Mouse (Mus musculus) neural tube, embryonic 12.5 days (tissue): ENCODE measurements around the gene Erlin1. TPM values are rescaled to one million over a fixed set of nuclear protein-coding genes. Genes with fewer than 3 reads are reported as not detected.

Experiments used
- ATAC-seq: fragments of 200-750 bp; cut with Nextera tagmentation; 2 replicates; pipeline ENCODE4 v1.8.0; 2017; ENCODE audit warnings: low read depth, mild to moderate bottlenecking, moderate TSS enrichment, moderate library complexity; ENCODE audit not compliant: low FRiP score
- H3K27ac ChIP-seq: fragments of 300-500 bp; sonication (generic); 2 replicates; pipeline ENCODE4 v1.5.1; 2016
- H3K27me3 ChIP-seq: fragments of 300-500 bp; sonication (generic); replicated peaks from 2 replicates; pipeline ENCODE4 v1.6.1; 2016; ENCODE audit warnings: mild to moderate bottlenecking
- H3K36me3 ChIP-seq: fragments of 300-500 bp; sonication (generic); 2 replicates; pipeline ENCODE4 v1.6.1; 2016; ENCODE audit warnings: mild to moderate bottlenecking
- H3K4me1 ChIP-seq: fragments of 300-500 bp; sonication (generic); 2 replicates; pipeline ENCODE4 v1.6.1; 2016
- H3K4me2 ChIP-seq: fragments of 300-500 bp; sonication (generic); replicated peaks from 2 replicates; pipeline ENCODE4 v1.6.1; 2016; ENCODE audit warnings: mild to moderate bottlenecking
- H3K4me3 ChIP-seq: fragments of 300-500 bp; sonication (generic); 2 replicates; pipeline ENCODE4 v1.5.1; 2016
- H3K9ac ChIP-seq: fragments of 300-500 bp; sonication (generic); 2 replicates; pipeline ENCODE4 v1.6.1; 2016; ENCODE audit warnings: mild to moderate bottlenecking
- H3K9me3 ChIP-seq: fragments of 300-500 bp; sonication (generic); 2 replicates; pipeline ENCODE4 v1.6.1; 2016; ENCODE audit warnings: mild to moderate bottlenecking
- WGBS: fragments of 180-500 bp; shearing (Covaris S2); methylation state at CpG from one replicate; pipeline ENCODE4 v1.1.7; 2016; 5-methylcytosine and 5-hydroxymethylcytosine counted together
- polyA plus RNA-seq: library from polyadenylated mRNA; unstranded; fragments of >200 nt; fragmentation: Nextera tagmentation; extraction: Ambion mirVana; gene quantifications from 2 replicates; pipeline ENCODE4 v1.2.1, GENCODE M21; 2016

Erlin1 gene
- polyA plus RNA-seq, result 18.4 and 20.6 TPM in 2 replicates

- no peaks in the 10 kb centered on the region for H3K27me3 ChIP-seq
- peak within 1 kb of the TSS; percentile 88 for H3K4me2 ChIP-seq
- H3K4me3 ChIP-seq, result peak within 1 kb of the TSS; percentile 66
- no peaks in the 10 kb centered on the region for H3K9me3 ChIP-seq
- peak; percentile 92 for ATAC-seq
- H3K36me3 ChIP-seq, result no peaks in the 10 kb centered on the region; the same call in 1 of the 2 replicates
- no peak within 1 kb of the TSS for H3K27ac ChIP-seq
- H3K9ac ChIP-seq, result peak within 1 kb of the TSS; percentile 76
- 0 out of 2 replicates have a peak, but pooled peaks cover 12% of the 10 kb centered on the region for H3K4me1 ChIP-seq
- WGBS, result under 1% methylated on average over 75 of the region's 75 CpGs
Measured at GRCm38 (mm10) chr19:44069121-44069913, at the start of gene Erlin1. Erlin1 (minus strand) TSS chr19:44069785.

GRCm38 (mm10) chr19:44117793-44118192 lies 48.2 kb upstream of the Erlin1 start:
- Histone ChIP-seq H3K9ac (no peak overlapping the region), H3K4me2 (no peak overlapping the region), H3K36me3 (peaks cover 83% of the 10 kb centered on the region), H3K4me3 (no peak overlapping the region), H3K27me3 (no peaks in the 10 kb centered on the region), H3K4me1 (no peaks in the 10 kb centered on the region), H3K27ac (no peak overlapping the region), H3K9me3 (no peaks in the 10 kb centered on the region)
- no peak for ATAC-seq

DNA sequence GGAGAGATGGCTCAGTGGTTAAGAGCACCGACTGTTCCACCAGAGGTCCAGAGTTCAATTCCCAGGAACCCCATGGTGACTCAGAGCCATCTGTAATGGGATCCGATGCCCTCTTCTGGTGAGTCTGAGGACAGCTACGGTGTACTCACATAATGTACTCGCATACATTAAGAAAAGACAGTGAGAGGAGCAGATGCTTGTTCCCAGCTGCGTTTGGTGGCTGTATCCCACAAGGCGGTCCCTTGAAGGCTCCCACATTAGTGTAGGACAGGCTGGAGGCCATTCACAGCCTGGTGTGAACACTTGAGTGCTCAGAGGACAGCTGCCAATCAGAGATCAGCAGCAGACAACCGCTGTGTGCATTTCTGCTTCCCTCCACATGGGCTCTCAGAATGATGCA lies 42.1 kb upstream of the Erlin1 start:
- Histone ChIP-seq H3K4me1 (0 out of 2 replicates have a peak, but pooled peaks cover 4% of the 10 kb centered on the region), H3K9me3 (no peaks in the 10 kb centered on the region), H3K27me3 (no peaks in the 10 kb centered on the region), H3K4me3 (no peak overlapping the region), H3K9ac (no peak overlapping the region), H3K27ac (no peak overlapping the region), H3K36me3 (peaks cover 62% of the 10 kb centered on the region), H3K4me2 (no peak overlapping the region)
- peak; percentile 21; the same call in 1 of the 2 replicates for ATAC-seq
- WGBS, result 55% methylated on average over 7 of the region's 7 CpGs

DNA sequence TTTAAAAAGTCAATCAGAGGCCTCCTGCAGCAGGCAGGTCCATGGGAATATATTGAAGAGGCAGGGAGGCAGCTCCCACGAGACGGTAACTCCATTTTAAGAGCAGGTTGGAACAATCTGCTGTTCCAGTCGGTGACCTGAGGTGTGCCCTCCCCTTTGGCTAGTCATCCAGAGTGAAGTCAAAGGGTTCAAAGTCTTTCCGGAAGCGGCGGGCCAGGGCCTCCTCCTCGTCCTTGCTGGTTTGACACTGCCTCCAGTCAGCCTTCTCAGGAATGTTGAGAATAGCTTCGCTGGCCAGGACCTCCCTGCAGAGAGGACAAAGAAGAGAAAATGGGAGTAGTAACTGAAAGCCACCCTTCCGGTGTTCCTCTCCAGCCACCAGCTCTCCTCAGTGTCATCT lies 40.8 kb upstream of the Erlin1 start:
- no peaks in the 10 kb centered on the region for H3K27me3 ChIP-seq

DNA sequence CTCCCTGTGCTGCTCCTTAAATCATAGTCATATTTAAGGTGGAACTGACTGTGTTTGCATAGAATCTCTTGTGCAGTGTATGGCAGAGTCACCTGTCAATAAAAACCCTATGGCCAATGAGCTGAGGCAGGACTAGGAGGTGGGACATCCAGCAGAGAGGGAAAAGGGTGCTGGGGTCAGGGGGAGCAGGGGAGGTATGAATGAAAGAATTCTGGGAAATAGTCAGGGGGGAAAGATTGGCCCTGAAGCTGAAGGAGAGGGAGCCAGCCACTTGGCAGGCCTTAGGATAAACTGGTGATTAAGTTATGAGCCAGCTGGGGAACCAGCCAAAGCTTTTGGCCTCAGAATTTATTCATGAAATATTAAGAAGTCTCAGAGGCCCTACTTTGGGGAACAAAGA lies 39.4 kb upstream of the Erlin1 start:
- Histone ChIP-seq H3K36me3 (peaks cover 42% of the 10 kb centered on the region), H3K9me3 (no peaks in the 10 kb centered on the region), H3K9ac (no peak overlapping the region), H3K4me3 (no peak overlapping the region), H3K4me1 (peaks cover 17% of the 10 kb centered on the region), H3K27me3 (no peaks in the 10 kb centered on the region), H3K27ac (no peak overlapping the region), H3K4me2 (no peak overlapping the region)
- ATAC-seq, result no peak

More for the DNA sequence above, 40.8 kb upstream of the Erlin1 start:
- ATAC-seq, result no peak
- Histone ChIP-seq H3K9me3 (no peaks in the 10 kb centered on the region), H3K27ac (no peak overlapping the region), H3K36me3 (peaks cover 53% of the 10 kb centered on the region), H3K9ac (no peak overlapping the region), H3K4me3 (no peak overlapping the region), H3K4me2 (no peak overlapping the region), H3K4me1 (peaks cover 16% of the 10 kb centered on the region)
- 90% methylated on average over 9 of the region's 9 CpGs for whole genome bisulfite sequencing

GRCm38 (mm10) chr19:44107661-44108521 lies 38.3 kb upstream of the Erlin1 start:
- Histone ChIP-seq H3K9me3 (no peaks in the 10 kb centered on the region), H3K4me1 (peaks cover 17% of the 10 kb centered on the region), H3K27ac (no peak overlapping the region), H3K27me3 (no peaks in the 10 kb centered on the region), H3K36me3 (peaks cover 31% of the 10 kb centered on the region), H3K9ac (peak overlapping the region; percentile 64), H3K4me2 (peak overlapping the region; percentile 78), H3K4me3 (peak overlapping the region; percentile 96)
- ATAC-seq, result peak; percentile 48; the same call in 1 of the 2 replicates
- 31% methylated on average over 22 of the region's 22 CpGs for WGBS

- ATAC-seq, result peak; percentile 98
- WGBS, result 1% methylated on average over 67 of the region's 67 CpGs
- Histone ChIP-seq H3K9ac (peak within 1 kb of the TSS; percentile 97), H3K27ac (0 out of 2 replicates have a peak within 1 kb of the TSS, but pooled peaks have one; percentile 37), H3K4me2 (peak within 1 kb of the TSS; percentile 78), H3K27me3 (no peaks in the 10 kb centered on the region), H3K4me1 (peaks cover 17% of the 10 kb centered on the region), H3K4me3 (peak within 1 kb of the TSS; percentile 96), H3K9me3 (no peaks in the 10 kb centered on the region), H3K36me3 (peaks cover 23% of the 10 kb centered on the region)
Measured at GRCm38 (mm10) chr19:44106831-44107660, 37.5 kb upstream of the Erlin1 start, which contains the start of gene Chuk. Chuk (minus strand) TSS chr19:44107480.

- Histone ChIP-seq H3K9ac (no peak overlapping the region), H3K27ac (no peak overlapping the region), H3K4me3 (no peak overlapping the region), H3K9me3 (no peaks in the 10 kb centered on the region), H3K4me2 (no peak overlapping the region), H3K36me3 (peaks cover 8% of the 10 kb centered on the region), H3K27me3 (no peaks in the 10 kb centered on the region), H3K4me1 (peaks cover 17% of the 10 kb centered on the region)
- WGBS, result 97% methylated on average over 1 of the region's 1 CpGs
- ATAC-seq, result no peak
Measured at GRCm38 (mm10) chr19:44104393-44104792, 34.8 kb upstream of the Erlin1 start.

- Histone ChIP-seq H3K27ac (no peak overlapping the region), H3K4me2 (no peak overlapping the region), H3K4me1 (peaks cover 15% of the 10 kb centered on the region), H3K9me3 (no peaks in the 10 kb centered on the region), H3K36me3 (peaks cover 14% of the 10 kb centered on the region), H3K27me3 (no peaks in the 10 kb centered on the region), H3K9ac (no peak overlapping the region), H3K4me3 (no peak overlapping the region)
- no peak for ATAC-seq
- WGBS, result 91% methylated on average over 3 of the region's 3 CpGs
Measured at GRCm38 (mm10) chr19:44103001-44103400, 33.4 kb upstream of the Erlin1 start.

DNA sequence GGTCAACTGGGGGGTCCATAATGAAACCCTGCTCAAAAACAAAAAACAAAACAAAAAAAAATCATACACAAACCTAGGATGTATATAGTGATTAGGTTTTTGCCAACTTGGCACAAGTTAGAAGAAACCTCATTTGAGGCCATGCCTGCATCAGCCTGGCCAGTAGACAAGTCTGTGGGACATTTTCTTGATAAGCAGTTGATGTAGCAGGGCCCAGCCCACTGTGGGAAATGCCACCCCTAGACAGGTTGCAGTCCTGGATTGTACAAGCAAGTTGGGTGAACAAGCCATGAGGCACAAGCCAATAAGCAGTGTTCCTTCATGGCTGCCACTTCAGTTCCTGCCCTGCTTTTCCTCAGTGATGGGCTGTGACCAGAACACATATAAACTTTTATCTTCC lies 31.3 kb upstream of the Erlin1 start:
- Histone ChIP-seq H3K4me1 (0 out of 2 replicates have a peak, but pooled peaks cover 5% of the 10 kb centered on the region), H3K9me3 (no peaks in the 10 kb centered on the region), H3K4me3 (no peak overlapping the region), H3K27me3 (no peaks in the 10 kb centered on the region), H3K36me3 (peaks cover 34% of the 10 kb centered on the region), H3K9ac (no peak overlapping the region), H3K27ac (no peak overlapping the region), H3K4me2 (no peak overlapping the region)
- ATAC-seq, result no peak

GRCm38 (mm10) chr19:44086278-44086677 lies 16.7 kb upstream of the Erlin1 start:
- 27% methylated on average over 3 of the region's 3 CpGs for WGBS
- H3K27me3 ChIP-seq, result no peaks in the 10 kb centered on the region
- ATAC-seq, result no peak
- H3K4me1 ChIP-seq, result no peaks in the 10 kb centered on the region
- no peak overlapping the region for H3K27ac ChIP-seq
- no peak overlapping the region for H3K9ac ChIP-seq
- H3K36me3 ChIP-seq, result peaks cover 43% of the 10 kb centered on the region
- no peaks in the 10 kb centered on the region for H3K9me3 ChIP-seq
- no peak overlapping the region for H3K4me3 ChIP-seq
- no peak overlapping the region for H3K4me2 ChIP-seq
